In the genomic region with DNA sequence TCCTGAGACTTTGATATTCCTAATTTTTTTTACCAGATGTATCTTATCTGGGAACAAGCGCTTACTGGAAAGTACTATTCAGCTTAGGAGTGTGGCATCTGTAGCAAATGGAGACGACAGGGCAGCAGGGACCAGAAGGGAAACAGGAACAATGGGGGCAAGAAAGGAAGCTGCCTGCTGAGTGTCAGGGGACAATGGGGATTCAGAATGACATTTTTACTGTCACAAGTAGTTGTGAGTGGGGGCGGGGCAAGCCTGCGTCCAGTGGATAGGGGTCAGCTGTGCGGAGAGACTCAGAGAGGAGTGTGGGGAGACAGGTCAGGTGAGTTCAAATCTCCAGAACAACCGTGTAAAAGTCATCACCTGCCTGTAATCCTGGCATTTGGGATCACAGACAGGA, we compare ENCODE assay signal across 9 mouse cellular contexts. TPM values are rescaled to one million over a fixed set of nuclear protein-coding genes. Genes with fewer than 3 reads are reported as not detected.
DNase-seq lines count a peak whose midpoint lies in the region; ATAC-seq and TF ChIP-seq lines count a peak whose summit lies in the region.
"Had no signal": no experiment of that assay in that cellular context is flagged by ENCODE, and none has a peak within 500 bp of the region (broad histone marks: within the 10 kb centered on the region; RNA-seq: fewer than 3 reads in every experiment).

No protein-coding gene starts in this region.

- peak; percentile 14 for DNase-seq in layer of hippocampus, adult 9-11 months
- no peak for DNase-seq in layer of hippocampus, adult 8-10 months (ENCODE audit: low spot score in 2 of 2)
- DNase-seq in brain, embryonic 14.5 days (ENCODE audit: low read depth): peak; percentile 9
- peak; percentile 4 to 17 for DNase-seq in layer of hippocampus, postnatal 36 days
- no peak for DNase-seq in left cerebral cortex, adult 9 months (ENCODE audit: low spot score in 2 of 2)
- DNase-seq in T-cell, adult 2 months (ENCODE audit: low spot score): no peak

- H3K27me3 ChIP-seq in forebrain, embryonic 13.5 days: no peaks in the 10 kb centered on the region
- H3K27me3 ChIP-seq in forebrain, embryonic 15.5 days: no peaks in the 10 kb centered on the region
- H3K27me3 ChIP-seq: limb, embryonic 12.5 days had no signal

- no peak for TF ChIP-seq CTCF in brain, embryonic 14.5 days (IDR thresholded peaks at IDR 0.05; ENCODE audit: borderline replicate concordance, extremely low read depth, insufficient read depth, insufficient read length)

- no peaks in the 10 kb centered on the region for H3K9me3 ChIP-seq in forebrain, embryonic 13.5 days (replicated peaks)
- H3K9me3 ChIP-seq in forebrain, embryonic 15.5 days: no peaks in the 10 kb centered on the region
- H3K9me3 ChIP-seq: limb, embryonic 12.5 days had no signal

- H3K27ac ChIP-seq in forebrain, embryonic 13.5 days: no peak overlapping the region
- no peak overlapping the region for H3K27ac ChIP-seq in forebrain, embryonic 15.5 days (replicated peaks)
- H3K27ac ChIP-seq: limb, embryonic 12.5 days had no signal

- no peaks in the 10 kb centered on the region for H3K4me1 ChIP-seq in forebrain, embryonic 13.5 days
- H3K4me1 ChIP-seq in forebrain, embryonic 15.5 days: no peaks in the 10 kb centered on the region

- H3K9ac ChIP-seq in forebrain, embryonic 13.5 days: no peak overlapping the region
- H3K9ac ChIP-seq in forebrain, embryonic 15.5 days (replicated peaks): no peak overlapping the region
- H3K9ac ChIP-seq: limb, embryonic 12.5 days had no signal

- no peak overlapping the region for H3K4me2 ChIP-seq in forebrain, embryonic 13.5 days
- no peak overlapping the region for H3K4me2 ChIP-seq in forebrain, embryonic 15.5 days (replicated peaks)
- H3K4me2 ChIP-seq: limb, embryonic 12.5 days had no signal

- no peak for TF ChIP-seq POLR2A in brain, embryonic 14.5 days (IDR thresholded peaks at IDR 0.05; ENCODE audit: borderline replicate concordance, extremely low read depth, insufficient read depth, insufficient read length, poor library complexity, severe bottlenecking)

- H3K4me3 ChIP-seq in forebrain, embryonic 13.5 days: no peak overlapping the region
- no peak overlapping the region for H3K4me3 ChIP-seq in forebrain, embryonic 15.5 days
- H3K4me3 ChIP-seq: limb, embryonic 12.5 days had no signal

- H3K36me3 ChIP-seq in forebrain, embryonic 13.5 days (ENCODE audit: poor library complexity, severe bottlenecking): no peaks in the 10 kb centered on the region
- no peaks in the 10 kb centered on the region for H3K36me3 ChIP-seq in forebrain, embryonic 15.5 days
- H3K36me3 ChIP-seq: limb, embryonic 12.5 days had no signal

- WGBS in forebrain, embryonic 13.5 days: 29% methylated on average over 6 of the region's 6 CpGs
- 27% methylated on average over 6 of the region's 6 CpGs for whole genome bisulfite sequencing in forebrain, embryonic 15.5 days

- 0 out of 2 replicates have a peak, but pooled peaks have one; percentile 21 for ATAC-seq in forebrain, embryonic 13.5 days
- ATAC-seq in forebrain, embryonic 15.5 days (replicated peaks): no peak

RNA-seq across cellular contexts. Expression of a gene that starts 52.3 kb away (rescaled TPM):
- 18.0 and 22.8 TPM in 2 replicates for polyA plus RNA-seq in forebrain, embryonic 13.5 days (2015; fragmentation: Nextera tagmentation; extraction: Ambion mirVana)
- 20.9 and 23.4 TPM in 2 replicates for polyA plus RNA-seq in forebrain, embryonic 15.5 days (2015; fragmentation: Nextera tagmentation; extraction: Ambion mirVana)
- 100 to 1,000 TPM; 130 to 150 (median 140) TPM for total RNA-seq in layer of hippocampus, adult 8-10 months (2022)
- polyA plus RNA-seq in brain, embryonic 14.5 days (2012; rRNA removed): 22.6 and 36.1 TPM in 2 replicates
- 100 to 1,000 TPM; 142 to 156 TPM for total RNA-seq in layer of hippocampus, postnatal 36 days (2021)

Comparison
In these comparisons a context has a peak if more than half of its experiments do, and no peak if none do; other contexts are left out.
1. DNase-seq: peak in layer of hippocampus, adult 9-11 months (single experiment), brain, embryonic 14.5 days (single experiment) and layer of hippocampus, postnatal 36 days (2 of 2); none in layer of hippocampus, adult 8-10 months (0 of 2), left cerebral cortex, adult 9 months (0 of 2) and T-cell, adult 2 months (single experiment).